Mouse (Mus musculus): ENCODE data around the gene Chrnb1.

Chrnb1 gene

GRCm38 (mm10) chr11:69795168-69795982 lies at the start of gene Chrnb1:
Gene Chrnb1, minus strand, starts transcription at chr11:69795943.
- DNase-seq (ENCODE audit: low spot score in 2 of 2) = peak; percentile 82 to 86

- no peak for DNase-seq (ENCODE audit: low spot score in 2 of 2)
Measured at GRCm38 (mm10) chr11:69838714-69839104, 43.0 kb upstream of the Chrnb1 start.

GRCm38 (mm10) chr11:69837952-69838713 lies 42.4 kb upstream of the Chrnb1 start, which contains the start of gene Tmem256:
Gene Tmem256, plus strand, starts transcription at chr11:69838514.
- DNase-seq (ENCODE audit: low spot score in 2 of 2) = peak; percentile 95 to 98

- no peak for DNase-seq (ENCODE audit: low spot score in 2 of 2)
Measured at GRCm38 (mm10) chr11:69837604-69837951, 41.8 kb upstream of the Chrnb1 start, which contains the start of gene Nlgn2. Gene Nlgn2, minus strand, starts transcription at chr11:69837784.

- peak; percentile 42 to 43 for DNase-seq (ENCODE audit: low spot score in 2 of 2)
Measured at GRCm38 (mm10) chr11:69836703-69837576, 41.2 kb upstream of the Chrnb1 start.

GRCm38 (mm10) chr11:69835966-69836335 lies 40.2 kb upstream of the Chrnb1 start:
- no peak for DNase-seq (ENCODE audit: low spot score in 2 of 2)

GRCm38 (mm10) chr11:69835326-69835965 lies 39.7 kb upstream of the Chrnb1 start:
- DNase-seq (ENCODE audit: low spot score in 2 of 2) = no peak

- DNase-seq (ENCODE audit: low spot score in 2 of 2) = no peak
Measured at GRCm38 (mm10) chr11:69834001-69834549, 38.3 kb upstream of the Chrnb1 start.

GRCm38 (mm10) chr11:69833554-69833953 lies 37.8 kb upstream of the Chrnb1 start:
- DNase-seq (ENCODE audit: low spot score in 2 of 2) = no peak

GRCm38 (mm10) chr11:69828832-69829231 lies 33.1 kb upstream of the Chrnb1 start:
- DNase-seq (ENCODE audit: low spot score in 2 of 2) = no peak

GRCm38 (mm10) chr11:69823456-69823855 lies 27.7 kb upstream of the Chrnb1 start:
- DNase-seq (ENCODE audit: low spot score in 2 of 2) = no peak

- no peak for DNase-seq (ENCODE audit: low spot score in 2 of 2)
Measured at GRCm38 (mm10) chr11:69822080-69822479, 26.3 kb upstream of the Chrnb1 start, which contains the start of gene Spem1. Gene Spem1, minus strand, starts transcription at chr11:69822180.

- DNase-seq (ENCODE audit: low spot score in 2 of 2) = no peak
Measured at GRCm38 (mm10) chr11:69818871-69819270, 23.1 kb upstream of the Chrnb1 start.

- no peak for DNase-seq (ENCODE audit: low spot score in 2 of 2)
Measured at GRCm38 (mm10) chr11:69818365-69818764, 22.6 kb upstream of the Chrnb1 start, which contains the start of gene Spem2. Gene Spem2, minus strand, starts transcription at chr11:69818465.

- no peak for DNase-seq (ENCODE audit: low spot score in 2 of 2)
Measured at GRCm38 (mm10) chr11:69816520-69816919, 20.8 kb upstream of the Chrnb1 start.

GRCm38 (mm10) chr11:69815155-69815554 lies 19.4 kb upstream of the Chrnb1 start, which contains the start of gene Gm39566:
Gene Gm39566, minus strand, starts transcription at chr11:69815298.
- no peak for DNase-seq (ENCODE audit: low spot score in 2 of 2)

- DNase-seq (ENCODE audit: low spot score in 2 of 2) = no peak
Measured at GRCm38 (mm10) chr11:69810280-69810679, 14.5 kb upstream of the Chrnb1 start.

- DNase-seq (ENCODE audit: low spot score in 2 of 2) = no peak
Measured at GRCm38 (mm10) chr11:69807641-69808040, 11.9 kb upstream of the Chrnb1 start.

GRCm38 (mm10) chr11:69806378-69806777 lies 10.6 kb upstream of the Chrnb1 start:
- no peak for DNase-seq (ENCODE audit: low spot score in 2 of 2)

- no peak for DNase-seq (ENCODE audit: low spot score in 2 of 2)
Measured at GRCm38 (mm10) chr11:69804972-69805909, 9.5 kb upstream of the Chrnb1 start, which contains the start of gene Tmem102. Gene Tmem102, minus strand, starts transcription at chr11:69805624.

All from frontal cortex, postnatal 14 days (tissue).